Mouse (Mus musculus): Measurements from ENCODE around the gene Mpeg1. TPM values are rescaled to one million over a fixed set of nuclear protein-coding genes. Genes with fewer than 3 reads are reported as not detected.

Gene Mpeg1
- polyA plus RNA-seq, 1 experiment from 2014 or later = 0.93 TPM

GRCm38 (mm10) chr19:12459516-12459915, 1.1 kb upstream of the Mpeg1 start:
- H3K27me3 ChIP-seq (replicated peaks; ENCODE audit: control insufficient read depth, insufficient read depth, low read length) = no peaks in the 10 kb centered on the region
- no peak for ATAC-seq (ENCODE audit: low read depth)
- 84% methylated on average over 4 of the region's 4 CpGs for WGBS
- H3K4me1 ChIP-seq (ENCODE audit: control insufficient read depth, insufficient read depth, low read length) = no peaks in the 10 kb centered on the region; the same call in 1 of the 2 replicates
- no peak overlapping the region for H3K4me2 ChIP-seq (ENCODE audit: low read depth, low read length)
- H3K4me3 ChIP-seq (ENCODE audit: low read depth, low read length) = no peak overlapping the region
- H3K9me3 ChIP-seq (ENCODE audit: control insufficient read depth, low read length) = no peaks in the 10 kb centered on the region
- H3K27ac ChIP-seq (replicated peaks; ENCODE audit: low read depth, low read length) = no peak overlapping the region
- no peak overlapping the region for H3K9ac ChIP-seq (ENCODE audit: low read depth, low read length)
- DNase-seq (ENCODE audit: low spot score) = no peak
- H3K36me3 ChIP-seq (ENCODE audit: control insufficient read depth, insufficient read depth, low read length) = no peaks in the 10 kb centered on the region

- H3K4me2 ChIP-seq (ENCODE audit: low read depth, low read length) = no peak overlapping the region
- no peaks in the 10 kb centered on the region for H3K4me1 ChIP-seq (ENCODE audit: control insufficient read depth, insufficient read depth, low read length)
- no peaks in the 10 kb centered on the region for H3K9me3 ChIP-seq (ENCODE audit: control insufficient read depth, low read length)
- H3K27me3 ChIP-seq (replicated peaks; ENCODE audit: control insufficient read depth, insufficient read depth, low read length) = no peaks in the 10 kb centered on the region
- 56% methylated on average over 7 of the region's 7 CpGs for WGBS
- DNase-seq (ENCODE audit: low spot score) (no peak), ATAC-seq (ENCODE audit: low read depth) (no peak)
- H3K4me3 ChIP-seq (ENCODE audit: low read depth, low read length) = no peak overlapping the region
- no peaks in the 10 kb centered on the region for H3K36me3 ChIP-seq (ENCODE audit: control insufficient read depth, insufficient read depth, low read length)
- no peak overlapping the region for H3K9ac ChIP-seq (ENCODE audit: low read depth, low read length)
- no peak overlapping the region for H3K27ac ChIP-seq (replicated peaks; ENCODE audit: low read depth, low read length)
Measured at GRCm38 (mm10) chr19:12462851-12463721, 2.5 kb downstream of the Mpeg1 start.

- H3K9me3 ChIP-seq (ENCODE audit: control insufficient read depth, low read length) = no peaks in the 10 kb centered on the region
- H3K4me3 ChIP-seq (ENCODE audit: low read depth, low read length) = no peak overlapping the region
- H3K36me3 ChIP-seq (ENCODE audit: control insufficient read depth, insufficient read depth, low read length) = 0 out of 2 replicates have a peak, but pooled peaks cover 4% of the 10 kb centered on the region
- H3K4me2 ChIP-seq (ENCODE audit: low read depth, low read length) = no peak overlapping the region
- ATAC-seq (ENCODE audit: low read depth) (peak; percentile 15; the same call in 1 of the 2 replicates), DNase-seq (ENCODE audit: low spot score) (peak; percentile 52)
- H3K27me3 ChIP-seq (replicated peaks; ENCODE audit: control insufficient read depth, insufficient read depth, low read length) = no peaks in the 10 kb centered on the region
- H3K27ac ChIP-seq (replicated peaks; ENCODE audit: low read depth, low read length) = no peak overlapping the region
- H3K9ac ChIP-seq (ENCODE audit: low read depth, low read length) = no peak overlapping the region
- WGBS = 24% methylated on average over 1 of the region's 1 CpGs
- no peaks in the 10 kb centered on the region for H3K4me1 ChIP-seq (ENCODE audit: control insufficient read depth, insufficient read depth, low read length)
Measured at GRCm38 (mm10) chr19:12463722-12464035, 3.1 kb downstream of the Mpeg1 start.

- no peak overlapping the region for H3K4me3 ChIP-seq (ENCODE audit: low read depth, low read length)
- H3K9me3 ChIP-seq (ENCODE audit: control insufficient read depth, low read length) = no peaks in the 10 kb centered on the region
- peaks cover 8% of the 10 kb centered on the region; the same call in 1 of the 2 replicates for H3K36me3 ChIP-seq (ENCODE audit: control insufficient read depth, insufficient read depth, low read length)
- no peak overlapping the region for H3K27ac ChIP-seq (replicated peaks; ENCODE audit: low read depth, low read length)
- ATAC-seq (ENCODE audit: low read depth) (no peak), DNase-seq (ENCODE audit: low spot score) (no peak)
- H3K27me3 ChIP-seq (replicated peaks; ENCODE audit: control insufficient read depth, insufficient read depth, low read length) = no peaks in the 10 kb centered on the region
- 66% methylated on average over 5 of the region's 5 CpGs for WGBS
- no peak overlapping the region for H3K9ac ChIP-seq (ENCODE audit: low read depth, low read length)
- no peaks in the 10 kb centered on the region for H3K4me1 ChIP-seq (ENCODE audit: control insufficient read depth, insufficient read depth, low read length)
- no peak overlapping the region for H3K4me2 ChIP-seq (ENCODE audit: low read depth, low read length)
Measured at GRCm38 (mm10) chr19:12464127-12464526, 3.5 kb downstream of the Mpeg1 start.

GRCm38 (mm10) chr19:12464674-12465073, 4.1 kb downstream of the Mpeg1 start:
- Histone ChIP-seq H3K9me3 (ENCODE audit: control insufficient read depth, low read length) (no peaks in the 10 kb centered on the region), H3K9ac (ENCODE audit: low read depth, low read length) (no peak overlapping the region), H3K36me3 (ENCODE audit: control insufficient read depth, insufficient read depth, low read length) (peaks cover 12% of the 10 kb centered on the region; the same call in 1 of the 2 replicates), H3K27me3 (replicated peaks; ENCODE audit: control insufficient read depth, insufficient read depth, low read length) (no peaks in the 10 kb centered on the region), H3K4me1 (ENCODE audit: control insufficient read depth, insufficient read depth, low read length) (no peaks in the 10 kb centered on the region), H3K27ac (replicated peaks; ENCODE audit: low read depth, low read length) (no peak overlapping the region), H3K4me3 (ENCODE audit: low read depth, low read length) (no peak overlapping the region), H3K4me2 (ENCODE audit: low read depth, low read length) (no peak overlapping the region)
- ATAC-seq (ENCODE audit: low read depth) = no peak
- WGBS = 78% methylated on average over 4 of the region's 4 CpGs
- DNase-seq (ENCODE audit: low spot score) = no peak

- H3K9me3 ChIP-seq (ENCODE audit: control insufficient read depth, low read length) = no peaks in the 10 kb centered on the region
- ATAC-seq (ENCODE audit: low read depth) (no peak), DNase-seq (ENCODE audit: low spot score) (no peak)
- H3K4me1 ChIP-seq (ENCODE audit: control insufficient read depth, insufficient read depth, low read length) = no peaks in the 10 kb centered on the region
- H3K36me3 ChIP-seq (ENCODE audit: control insufficient read depth, insufficient read depth, low read length) = peaks cover 12% of the 10 kb centered on the region; the same call in 1 of the 2 replicates
- H3K4me2 ChIP-seq (ENCODE audit: low read depth, low read length) = no peak overlapping the region
- WGBS = 94% methylated on average over 10 of the region's 10 CpGs
- no peak overlapping the region for H3K9ac ChIP-seq (ENCODE audit: low read depth, low read length)
- H3K4me3 ChIP-seq (ENCODE audit: low read depth, low read length) = no peak overlapping the region
- H3K27ac ChIP-seq (replicated peaks; ENCODE audit: low read depth, low read length) = no peak overlapping the region
- H3K27me3 ChIP-seq (replicated peaks; ENCODE audit: control insufficient read depth, insufficient read depth, low read length) = no peaks in the 10 kb centered on the region
Measured at GRCm38 (mm10) chr19:12465530-12466144, 5.1 kb downstream of the Mpeg1 start.

GRCm38 (mm10) chr19:12466204-12466603, 5.6 kb downstream of the Mpeg1 start:
- Histone ChIP-seq H3K27ac (replicated peaks; ENCODE audit: low read depth, low read length) (no peak overlapping the region), H3K9ac (ENCODE audit: low read depth, low read length) (no peak overlapping the region), H3K36me3 (ENCODE audit: control insufficient read depth, insufficient read depth, low read length) (peaks cover 12% of the 10 kb centered on the region; the same call in 1 of the 2 replicates), H3K9me3 (ENCODE audit: control insufficient read depth, low read length) (no peaks in the 10 kb centered on the region), H3K4me2 (ENCODE audit: low read depth, low read length) (no peak overlapping the region), H3K4me3 (ENCODE audit: low read depth, low read length) (no peak overlapping the region), H3K4me1 (ENCODE audit: control insufficient read depth, insufficient read depth, low read length) (no peaks in the 10 kb centered on the region), H3K27me3 (replicated peaks; ENCODE audit: control insufficient read depth, insufficient read depth, low read length) (no peaks in the 10 kb centered on the region)
- ATAC-seq (ENCODE audit: low read depth) (no peak), DNase-seq (ENCODE audit: low spot score) (peak; percentile 61)
- 33% methylated on average over 7 of the region's 7 CpGs for WGBS

- Histone ChIP-seq H3K27ac (replicated peaks; ENCODE audit: low read depth, low read length) (no peak overlapping the region), H3K4me3 (ENCODE audit: low read depth, low read length) (no peak overlapping the region), H3K36me3 (ENCODE audit: control insufficient read depth, insufficient read depth, low read length) (peaks cover 15% of the 10 kb centered on the region; the same call in 1 of the 2 replicates), H3K9ac (ENCODE audit: low read depth, low read length) (no peak overlapping the region), H3K27me3 (replicated peaks; ENCODE audit: control insufficient read depth, insufficient read depth, low read length) (no peaks in the 10 kb centered on the region), H3K4me2 (ENCODE audit: low read depth, low read length) (no peak overlapping the region), H3K9me3 (ENCODE audit: control insufficient read depth, low read length) (no peaks in the 10 kb centered on the region), H3K4me1 (ENCODE audit: control insufficient read depth, insufficient read depth, low read length) (no peaks in the 10 kb centered on the region)
- DNase-seq (ENCODE audit: low spot score) (no peak), ATAC-seq (ENCODE audit: low read depth) (no peak)
- 83% methylated on average over 5 of the region's 5 CpGs for WGBS
Measured at GRCm38 (mm10) chr19:12467436-12467835, 6.9 kb downstream of the Mpeg1 start.

All from embryonic facial prominence, embryonic 14.5 days (tissue).